Mouse (Mus musculus): ENCODE measurements around the gene Nos1ap.

Nos1ap gene

GRCm38 (mm10) chr1:170343081-170343480 is 246.6 kb downstream of the Nos1ap start:
- DNase-seq: no peak

- no peak for DNase-seq
Measured at GRCm38 (mm10) chr1:170339943-170340342, 249.7 kb downstream of the Nos1ap start.

- no peak for DNase-seq
Measured at GRCm38 (mm10) chr1:170332775-170333174, 256.9 kb downstream of the Nos1ap start.

- DNase-seq: no peak
Measured at GRCm38 (mm10) chr1:170331926-170332325, 257.7 kb downstream of the Nos1ap start.

- no peak for DNase-seq
Measured at GRCm38 (mm10) chr1:170325277-170325676, 264.4 kb downstream of the Nos1ap start.

GRCm38 (mm10) chr1:170324312-170324711 is 265.3 kb downstream of the Nos1ap start:
- no peak for DNase-seq

- DNase-seq: no peak
Measured at GRCm38 (mm10) chr1:170323001-170323400, 266.7 kb downstream of the Nos1ap start.

- no peak for DNase-seq
Measured at GRCm38 (mm10) chr1:170322046-170322445, 267.6 kb downstream of the Nos1ap start.

- no peak for DNase-seq
Measured at GRCm38 (mm10) chr1:170311431-170311830, 278.2 kb downstream of the Nos1ap start.

GRCm38 (mm10) chr1:170308503-170308902 is 281.2 kb downstream of the Nos1ap start, which contains the start of gene Spata46:
TSS of gene Spata46 (plus strand) at chr1:170308803.
- no peak for DNase-seq

- no peak for DNase-seq
Measured at GRCm38 (mm10) chr1:170306232-170306631, 283.4 kb downstream of the Nos1ap start, which contains the start of gene Gm7694. TSS of gene Gm7694 (minus strand) at chr1:170306332.

- no peak for DNase-seq
Measured at GRCm38 (mm10) chr1:170305002-170305401, 284.7 kb downstream of the Nos1ap start.

GRCm38 (mm10) chr1:170303103-170303502 is 286.6 kb downstream of the Nos1ap start:
- no peak for DNase-seq

- DNase-seq: no peak
Measured at GRCm38 (mm10) chr1:170302456-170302855, 287.2 kb downstream of the Nos1ap start.

GRCm38 (mm10) chr1:170301686-170302085 is 288.0 kb downstream of the Nos1ap start:
- DNase-seq: no peak

GRCm38 (mm10) chr1:170299496-170299895 is 290.2 kb downstream of the Nos1ap start:
- DNase-seq: no peak

- DNase-seq: no peak
Measured at GRCm38 (mm10) chr1:170294786-170295570, 294.7 kb downstream of the Nos1ap start.

- DNase-seq: no peak
Measured at GRCm38 (mm10) chr1:170293257-170293656, 296.4 kb downstream of the Nos1ap start.

- DNase-seq: peak; percentile 73
Measured at GRCm38 (mm10) chr1:170292239-170292951, 297.3 kb downstream of the Nos1ap start.

- DNase-seq: no peak
Measured at GRCm38 (mm10) chr1:170282415-170283129, 307.1 kb downstream of the Nos1ap start.

GRCm38 (mm10) chr1:170277016-170277415 is 312.6 kb downstream of the Nos1ap start, which contains the start of gene Sh2d1b1:
TSS of gene Sh2d1b1 (plus strand) at chr1:170277320.
- no peak for DNase-seq

GRCm38 (mm10) chr1:170273252-170273651 is 316.4 kb downstream of the Nos1ap start:
- DNase-seq: no peak

GRCm38 (mm10) chr1:170270696-170271095 is 319.0 kb downstream of the Nos1ap start:
- DNase-seq: no peak
